Mouse (Mus musculus): ENCODE data around the gene Map3k13.
"Not testable (repeated sequence)": the region's sequence is repeated elsewhere in the genome, so short reads cannot be mapped to it uniquely, and the experiment has no call there.

Map3k13 gene

DNA sequence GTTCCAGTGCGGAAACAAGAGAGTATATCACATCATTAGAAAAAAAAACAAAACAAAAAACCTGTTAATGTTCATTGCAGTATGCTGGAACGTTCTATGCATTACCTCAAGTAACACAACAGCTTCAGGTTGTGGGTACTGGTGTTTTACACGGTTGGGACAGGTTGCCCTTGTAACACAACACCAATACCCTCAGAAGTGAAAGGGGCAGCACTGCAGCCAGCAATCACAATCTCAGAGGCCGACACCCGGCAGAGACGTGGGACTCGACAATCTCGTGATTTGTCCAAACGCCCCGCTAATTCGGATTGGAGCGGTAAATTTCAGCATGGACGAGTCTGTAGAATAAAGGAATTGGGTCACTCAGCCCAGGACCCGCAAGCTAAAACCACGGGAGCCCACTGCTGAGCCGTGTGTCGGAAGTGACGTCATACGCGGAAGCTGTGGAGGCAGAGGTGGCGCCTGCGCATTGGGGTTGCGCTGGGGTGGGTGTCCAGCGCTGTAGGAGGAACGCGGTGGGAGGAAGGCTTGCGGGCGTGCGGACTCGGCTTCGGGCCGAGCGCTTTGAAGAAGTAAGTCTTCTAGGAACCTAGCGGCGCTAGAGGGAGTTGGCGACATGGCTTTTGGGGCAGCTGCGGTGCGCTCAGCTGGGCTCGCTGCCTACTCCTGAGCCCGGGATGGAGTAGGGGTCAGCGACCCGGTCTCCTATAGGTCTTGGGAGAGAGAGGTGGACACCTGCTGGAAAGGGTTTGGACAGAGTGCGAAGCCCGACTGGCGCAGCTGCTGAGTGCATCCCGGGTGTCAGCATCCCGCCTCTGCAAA, at the start of gene Map3k13:
Gene Map3k13, plus strand, starts transcription at position 472 of the 822 bp plus-strand sequence.
- DNase-seq (ENCODE audit: low spot score): peak; percentile 96

DNA sequence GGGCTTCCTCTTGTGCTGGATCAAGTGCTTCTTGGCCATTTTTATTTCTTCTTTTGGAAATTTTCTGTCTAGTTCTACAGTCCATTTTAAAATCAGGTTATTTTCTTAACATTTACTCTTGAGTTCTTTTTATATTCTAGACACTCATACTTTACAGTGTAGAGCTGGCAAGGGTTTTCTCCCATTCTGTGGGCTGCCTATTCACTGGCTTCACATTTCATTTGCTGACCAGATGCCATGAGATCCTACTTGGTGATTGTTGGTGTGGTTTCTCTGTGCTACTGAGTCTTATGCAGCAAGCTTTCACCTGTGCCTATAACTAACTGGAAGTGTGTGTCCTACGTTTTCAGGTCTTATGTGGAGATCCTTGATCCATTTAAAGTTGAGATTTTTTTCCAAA, 35.7 kb upstream of the Map3k13 start:
- no peak for DNase-seq (ENCODE audit: low spot score)

DNA sequence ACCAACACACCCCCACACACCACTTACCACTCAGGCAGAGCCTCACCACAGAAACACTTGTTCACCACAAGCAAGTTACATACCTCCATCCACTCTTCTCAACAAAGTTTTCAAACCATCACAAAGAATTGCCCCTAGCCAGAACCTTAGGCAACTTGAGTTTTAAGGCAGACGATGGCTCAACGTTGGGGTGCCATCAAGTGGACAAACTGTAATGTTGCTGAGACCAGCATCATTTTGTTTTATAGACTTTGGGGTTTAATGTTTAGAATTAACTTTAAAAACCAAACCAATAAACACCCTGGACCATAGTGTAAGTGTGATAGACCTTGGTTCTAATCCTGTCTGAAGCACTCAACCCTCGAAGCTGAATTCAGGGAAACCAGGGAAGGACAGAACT, 25.9 kb upstream of the Map3k13 start:
- no peak for DNase-seq (ENCODE audit: low spot score)

DNA sequence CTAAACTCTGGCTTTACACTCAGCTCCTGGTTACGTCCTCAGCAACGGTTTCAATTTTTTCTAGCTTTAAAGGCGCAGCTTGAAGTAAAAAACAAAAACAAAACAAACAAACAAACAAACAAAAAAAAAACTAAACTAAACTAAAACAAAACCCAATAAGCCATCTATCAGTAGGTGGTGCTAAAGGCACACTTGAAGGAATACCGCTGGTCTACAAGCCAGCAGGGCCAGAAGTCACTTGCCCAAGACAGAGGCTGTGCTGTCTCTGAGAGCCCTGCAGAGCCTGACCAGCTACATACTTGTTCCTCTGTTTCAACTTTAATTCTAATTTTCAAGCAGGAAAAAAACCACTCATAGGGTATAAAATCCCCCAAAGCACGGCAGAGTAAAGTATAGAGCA, 24.5 kb upstream of the Map3k13 start:
- DNase-seq (ENCODE audit: low spot score): no peak

DNA sequence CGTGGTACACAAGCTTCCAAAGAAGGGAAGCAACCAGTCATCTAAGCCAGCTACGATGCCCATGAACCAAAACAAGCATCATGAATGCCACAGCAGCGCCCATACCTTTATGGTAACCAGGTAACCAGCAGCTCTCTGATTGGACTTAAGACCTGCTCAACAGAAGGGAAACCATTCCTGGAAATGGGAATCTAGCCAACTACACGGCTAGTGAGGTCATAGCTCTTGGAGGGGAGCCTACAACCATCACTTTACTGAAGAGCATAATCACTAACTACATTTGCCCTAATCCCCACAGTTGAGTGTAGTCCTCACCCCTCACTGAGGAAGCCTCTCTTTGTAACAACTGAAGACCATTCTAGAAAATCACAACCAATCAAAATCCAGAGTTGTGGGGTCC, 19.4 kb upstream of the Map3k13 start:
- DNase-seq (ENCODE audit: low spot score): no peak

DNA sequence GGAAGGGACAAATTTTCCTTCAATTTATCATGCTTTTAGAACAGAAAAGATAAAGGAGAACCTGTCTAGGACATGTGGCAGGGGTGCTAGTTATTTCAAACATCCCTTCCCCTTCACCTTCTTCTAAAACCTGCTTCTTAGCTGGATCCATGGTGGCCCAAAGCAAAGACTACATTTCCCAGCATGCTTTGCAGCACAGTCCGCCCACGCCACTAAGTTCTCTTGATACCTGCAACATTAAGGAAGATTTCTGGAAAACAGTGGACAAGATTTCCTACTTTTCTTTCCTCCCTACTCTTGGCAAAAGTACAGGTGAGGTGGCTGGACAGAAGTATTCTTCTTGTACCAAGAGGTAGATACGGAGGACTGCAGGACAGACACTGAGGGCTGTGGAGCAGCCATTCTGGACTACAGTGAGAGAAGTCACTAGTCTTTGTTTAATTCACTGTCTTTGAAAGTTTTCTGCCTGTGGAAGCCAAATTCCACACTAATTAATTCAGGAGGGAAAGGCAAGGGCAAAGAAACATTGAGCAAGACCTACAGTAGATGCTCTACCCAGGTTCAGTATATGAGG, 15.8 kb upstream of the Map3k13 start:
- DNase-seq (ENCODE audit: low spot score): peak; percentile 56

DNA sequence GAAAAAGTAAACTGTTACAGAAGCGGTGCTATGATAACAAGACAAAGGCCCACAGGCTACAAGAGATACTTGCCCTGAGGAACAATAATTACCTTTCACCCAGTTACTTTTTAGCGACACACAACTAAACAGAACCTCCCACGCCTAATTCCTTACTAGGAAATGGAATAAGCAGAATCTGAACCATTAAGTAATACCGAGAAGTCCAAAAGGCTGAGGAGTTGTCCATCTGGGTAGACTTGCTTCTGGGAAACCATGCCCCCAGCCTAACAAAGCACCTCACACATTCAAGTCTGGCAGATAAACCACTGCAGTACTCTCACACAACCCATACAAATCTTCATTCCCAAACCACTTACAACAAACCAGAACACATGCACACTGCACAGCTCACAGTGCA, 15.0 kb upstream of the Map3k13 start:
- DNase-seq (ENCODE audit: low spot score): no peak

DNA sequence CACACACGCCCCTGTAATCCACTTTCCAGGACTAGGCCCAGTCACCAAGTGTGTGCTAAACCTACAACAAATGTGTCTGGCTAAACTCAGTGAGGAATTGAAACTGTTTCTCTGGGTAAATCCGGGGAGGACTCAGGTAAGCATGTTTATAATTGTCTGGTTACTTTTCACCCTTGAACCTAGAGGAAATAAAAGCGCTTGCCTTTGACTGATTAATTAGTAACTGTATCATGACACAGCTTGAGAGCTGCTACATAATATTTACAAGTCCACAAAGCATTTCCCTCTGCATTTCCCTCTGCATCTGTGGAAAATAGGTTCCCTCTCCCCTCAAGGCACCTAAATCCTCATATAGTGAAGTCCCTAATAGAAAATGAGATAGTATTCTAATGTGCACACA, 12.9 kb upstream of the Map3k13 start:
- DNase-seq (ENCODE audit: low spot score): no peak

DNA sequence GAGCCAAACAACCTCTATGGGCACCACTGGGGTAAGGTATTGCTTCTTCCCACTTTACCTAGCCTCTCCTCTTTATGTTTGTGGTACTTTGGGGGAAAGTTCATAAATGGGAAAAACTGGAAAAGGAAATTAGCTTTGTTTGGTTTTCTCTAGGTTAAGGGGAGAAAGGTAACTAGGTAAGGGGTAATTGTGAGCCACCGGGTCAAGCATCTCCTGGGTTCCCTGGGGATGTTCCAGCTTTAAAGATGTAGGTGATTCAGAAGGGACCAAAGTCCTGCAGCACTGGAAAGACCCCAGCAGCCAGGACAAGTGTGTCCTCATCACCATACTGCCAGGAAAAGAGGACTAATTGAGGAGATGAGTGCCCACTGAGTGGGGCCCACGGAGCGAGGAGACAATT, 12.3 kb upstream of the Map3k13 start:
- no peak for DNase-seq (ENCODE audit: low spot score)

DNA sequence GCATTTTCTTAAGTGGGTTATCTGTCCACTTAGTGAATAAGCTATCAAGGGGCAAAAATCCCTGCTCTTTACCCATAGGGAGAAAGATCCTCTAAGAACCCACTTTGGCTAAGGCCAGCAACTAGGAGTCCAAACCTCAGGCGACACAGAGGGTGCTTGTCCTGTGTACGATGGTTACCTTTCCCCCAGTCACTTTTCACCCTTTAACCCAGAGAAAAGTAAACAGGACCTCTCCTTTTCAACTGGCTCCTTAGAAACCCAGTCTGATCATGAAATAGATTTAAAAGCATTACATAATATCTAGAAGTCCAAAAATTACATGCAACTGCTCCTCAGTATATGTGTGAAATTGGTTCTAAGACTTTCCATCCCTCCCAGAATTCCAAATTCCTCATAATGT, 11.3 kb upstream of the Map3k13 start:
- DNase-seq (ENCODE audit: low spot score): no peak

DNA sequence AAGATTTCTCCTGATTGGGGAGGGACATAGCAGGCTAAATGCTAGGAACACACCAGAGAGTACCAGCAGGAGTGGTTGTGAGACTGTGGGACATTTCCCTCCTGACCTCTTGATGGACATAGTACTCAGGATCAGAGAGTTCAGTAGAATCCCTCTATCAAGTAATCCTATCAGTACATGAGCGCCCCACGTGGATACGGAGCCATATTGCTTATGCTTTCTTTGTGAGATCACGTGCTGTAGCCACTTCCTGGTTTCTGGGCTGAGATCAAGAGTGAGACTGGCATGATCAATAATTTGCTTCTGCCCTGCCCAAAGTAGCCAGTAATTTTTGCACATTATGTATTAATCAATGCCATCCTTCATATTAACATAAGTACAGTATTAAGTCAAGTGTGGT, 9.1 kb upstream of the Map3k13 start:
- DNase-seq (ENCODE audit: low spot score): no peak

DNA sequence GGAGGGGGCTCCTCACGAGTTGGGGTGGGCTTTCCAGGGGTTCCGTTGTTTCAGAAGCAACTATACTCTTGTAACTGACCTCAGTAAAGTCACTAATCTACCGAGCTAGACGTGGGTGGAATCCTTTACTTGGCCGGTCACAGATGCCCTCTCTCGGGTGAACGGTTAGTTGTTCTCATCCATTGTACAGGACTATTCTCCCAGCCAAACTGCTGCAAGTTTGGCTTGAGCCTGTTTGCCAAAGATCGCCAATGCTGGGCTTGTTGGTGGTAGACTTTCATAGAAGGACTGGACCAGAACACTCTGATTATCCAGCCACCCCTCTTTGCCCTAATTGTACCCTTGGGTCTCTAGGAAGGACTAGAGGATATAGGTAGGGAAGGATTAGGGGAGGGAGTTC, 7.8 kb upstream of the Map3k13 start:
- no peak for DNase-seq (ENCODE audit: low spot score)

DNA sequence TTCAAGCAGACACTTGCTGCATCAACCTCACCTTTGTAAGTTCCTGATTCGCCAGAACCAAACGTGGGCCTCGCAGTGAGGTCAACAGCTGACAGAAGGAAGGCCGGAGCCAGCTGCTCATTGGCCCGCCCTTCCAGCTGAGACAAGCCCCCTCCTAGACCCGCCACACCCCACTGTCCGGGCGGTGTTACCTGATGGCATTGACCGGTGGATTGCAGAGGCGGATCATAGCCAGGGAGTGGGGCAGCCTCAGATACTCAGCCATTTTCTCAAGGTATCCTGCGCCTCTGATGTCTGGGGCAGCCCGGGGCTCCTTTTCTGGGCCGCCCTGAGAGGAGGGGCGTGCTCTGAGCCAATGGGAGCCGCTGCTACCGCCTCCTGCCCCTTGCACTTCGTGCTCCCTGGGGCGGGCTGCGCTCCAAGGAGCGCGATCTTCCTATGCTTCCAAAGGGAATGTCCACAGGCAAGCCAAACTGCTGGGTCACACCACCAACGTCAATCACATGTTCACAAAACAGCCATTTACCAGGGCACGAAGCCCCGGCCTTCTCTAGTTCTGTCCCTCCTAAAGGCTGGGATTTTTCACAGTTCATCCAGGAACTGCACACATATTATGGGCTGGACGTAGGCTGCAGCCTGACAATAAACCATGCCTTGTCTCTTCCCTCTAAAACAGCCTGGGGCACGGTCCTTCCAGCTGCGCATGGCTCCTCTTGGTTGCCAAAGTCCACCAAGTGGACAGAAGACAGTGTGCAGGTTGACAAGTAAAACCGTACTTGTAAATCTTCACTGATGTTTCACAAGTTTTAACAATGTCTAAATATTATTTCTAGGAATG, 6.4 kb upstream of the Map3k13 start, which contains the start of gene Ehhadh:
Gene Ehhadh, minus strand, starts transcription at position 292 of the 838 bp plus-strand sequence.
- DNase-seq (ENCODE audit: low spot score): peak; percentile 73

DNA sequence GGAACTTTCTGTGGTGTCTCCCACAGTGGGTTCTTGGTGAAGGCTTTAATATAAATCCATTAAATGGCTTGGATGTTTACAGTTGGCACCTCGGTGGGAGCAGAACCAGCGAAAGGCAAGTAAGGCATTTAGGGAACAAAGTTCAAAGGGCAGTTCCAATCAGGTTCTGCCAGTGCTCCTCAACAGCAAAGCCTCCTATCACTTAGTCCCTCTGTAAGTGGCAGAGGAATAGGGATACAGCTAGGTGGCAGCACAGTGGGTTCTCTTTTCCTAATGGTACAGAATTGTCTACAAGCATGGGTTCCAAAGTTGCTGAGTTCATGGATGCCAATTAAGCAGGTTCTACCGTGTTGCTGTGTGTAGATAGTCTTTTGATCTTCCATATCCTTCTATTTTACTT, 5.6 kb upstream of the Map3k13 start:
- DNase-seq (ENCODE audit: low spot score): no peak

DNA sequence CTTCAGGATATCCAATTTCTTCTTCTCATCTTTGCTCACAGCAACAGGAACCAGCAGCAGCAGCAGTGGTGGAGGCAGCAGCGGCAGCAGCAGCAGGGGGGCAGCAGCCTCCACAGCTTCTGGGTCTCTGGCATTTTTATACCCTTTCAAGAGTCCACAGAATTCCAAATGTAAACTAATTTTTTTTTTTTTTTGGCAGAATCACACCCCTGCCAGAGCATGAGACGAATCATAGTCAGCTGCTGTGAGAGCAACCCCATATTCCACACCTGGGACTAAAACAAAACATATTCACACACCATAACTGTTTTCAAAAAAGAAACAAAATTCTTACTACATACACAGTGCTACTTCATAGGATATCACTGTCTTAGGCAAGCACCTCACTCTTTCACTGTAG, 5.0 kb upstream of the Map3k13 start:
- no peak for DNase-seq (ENCODE audit: low spot score)

DNA sequence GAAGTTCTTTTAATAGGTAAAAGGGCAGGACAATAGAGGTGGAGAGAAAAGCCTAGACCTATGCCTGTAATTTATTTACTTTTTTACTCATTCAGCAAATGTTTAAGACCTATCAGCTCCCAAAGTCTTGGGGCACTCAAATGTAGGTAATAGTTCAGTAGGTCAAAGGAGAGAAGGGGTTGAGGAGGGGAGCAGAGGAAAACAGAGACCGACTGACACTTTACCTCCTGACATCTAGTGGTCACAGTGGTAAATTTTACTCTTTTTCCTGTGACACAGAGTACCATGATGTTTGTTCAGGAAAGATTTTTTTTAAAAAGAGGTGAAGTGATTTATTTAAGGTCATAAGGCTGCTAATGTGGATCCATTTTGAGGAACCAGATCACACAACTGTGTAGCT, 3.7 kb upstream of the Map3k13 start:
- DNase-seq (ENCODE audit: low spot score): no peak

DNA sequence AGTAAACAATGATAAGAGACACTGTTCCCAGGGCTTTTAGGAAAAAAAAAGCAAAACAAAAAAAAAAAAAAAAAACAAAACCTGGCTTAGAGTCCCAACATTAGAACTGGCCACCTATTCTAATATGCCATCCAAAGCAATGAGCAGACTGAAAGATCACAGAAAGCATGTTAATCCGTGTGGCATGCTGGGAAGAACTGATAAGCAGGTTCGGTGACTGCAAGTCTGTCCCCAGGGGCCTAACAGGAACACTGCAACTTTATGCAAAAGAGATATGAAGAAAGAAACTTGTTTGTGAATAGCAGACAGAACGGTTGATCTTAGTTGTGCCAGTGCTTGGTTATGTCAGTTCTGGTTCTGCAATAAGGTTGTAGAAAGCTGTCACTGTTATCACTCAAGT, 2.4 kb upstream of the Map3k13 start:
- DNase-seq (ENCODE audit: low spot score): no peak

DNA sequence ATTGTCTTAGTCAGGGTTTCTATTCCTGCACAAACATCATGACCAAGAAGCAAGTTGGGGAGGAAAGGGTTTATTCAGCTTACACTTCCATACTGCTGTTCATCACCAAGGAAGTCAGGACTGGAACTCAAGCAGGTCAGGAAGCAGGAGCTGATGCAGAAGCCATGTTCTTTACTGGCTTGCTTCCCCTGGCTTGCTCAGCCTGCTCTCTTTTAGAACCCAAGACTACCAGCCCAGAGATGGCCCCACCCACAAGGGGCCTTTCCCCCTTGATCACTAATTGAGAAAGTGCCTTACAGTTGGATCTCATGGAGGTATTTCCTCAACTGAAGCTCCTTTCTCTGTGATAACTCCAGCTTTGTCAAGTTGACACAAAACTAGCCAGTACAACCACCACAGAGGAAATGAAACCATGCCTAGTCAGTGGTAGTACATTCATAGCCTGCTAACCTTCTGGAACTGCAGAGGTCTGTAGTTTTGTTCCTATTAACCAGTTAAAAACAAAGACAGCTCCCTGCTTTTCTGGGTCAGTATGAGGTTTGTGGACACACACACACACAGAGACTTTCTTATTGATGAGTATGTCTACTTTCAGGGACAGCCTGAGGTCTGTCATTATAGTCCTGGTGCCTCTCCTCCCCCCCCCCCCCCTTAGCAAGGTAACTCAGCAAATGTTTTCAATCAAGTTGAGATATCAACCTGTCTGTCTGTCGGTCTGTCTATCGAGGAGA, 901 bp upstream of the Map3k13 start:
- not testable (repeated sequence) for DNase-seq (ENCODE audit: low spot score)

DNA sequence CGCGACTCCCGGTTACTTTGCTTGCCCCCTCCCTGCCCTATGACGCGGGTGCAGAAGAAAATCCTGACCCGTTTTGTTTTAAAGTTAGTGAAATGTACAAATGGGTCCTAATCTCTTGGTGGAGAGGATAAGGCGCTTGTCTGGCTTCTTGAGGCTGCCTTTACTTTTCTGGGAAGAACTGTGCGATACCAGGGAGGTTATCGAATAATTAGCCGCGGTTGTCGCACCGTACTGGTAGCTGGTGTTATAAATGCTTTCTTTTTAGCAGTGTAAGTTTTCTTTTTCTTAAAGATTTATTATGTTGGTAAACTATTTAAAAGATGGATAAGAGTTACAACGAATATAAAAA, 525 bp downstream of the Map3k13 start:
- DNase-seq (ENCODE audit: low spot score): no peak

DNA sequence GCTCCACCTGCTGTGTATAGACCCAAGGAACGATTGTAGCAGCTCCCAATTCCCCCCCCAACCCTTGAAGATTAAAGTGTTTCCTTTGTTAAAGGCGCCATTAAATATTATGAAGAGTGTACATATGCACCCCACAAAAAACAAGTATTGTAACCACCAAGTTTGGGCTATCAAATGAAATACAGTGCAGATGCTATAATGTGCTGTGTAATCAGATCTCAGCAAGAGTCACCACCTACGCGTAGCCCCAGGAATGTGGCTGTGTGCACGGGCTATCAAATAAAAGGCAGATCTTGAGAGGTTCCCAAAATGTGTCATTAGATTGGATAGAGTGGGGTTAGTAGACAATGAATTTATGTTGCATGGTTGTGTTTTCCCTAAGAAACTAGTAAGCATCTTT, 925 bp downstream of the Map3k13 start:
- no peak for DNase-seq (ENCODE audit: low spot score)

DNA sequence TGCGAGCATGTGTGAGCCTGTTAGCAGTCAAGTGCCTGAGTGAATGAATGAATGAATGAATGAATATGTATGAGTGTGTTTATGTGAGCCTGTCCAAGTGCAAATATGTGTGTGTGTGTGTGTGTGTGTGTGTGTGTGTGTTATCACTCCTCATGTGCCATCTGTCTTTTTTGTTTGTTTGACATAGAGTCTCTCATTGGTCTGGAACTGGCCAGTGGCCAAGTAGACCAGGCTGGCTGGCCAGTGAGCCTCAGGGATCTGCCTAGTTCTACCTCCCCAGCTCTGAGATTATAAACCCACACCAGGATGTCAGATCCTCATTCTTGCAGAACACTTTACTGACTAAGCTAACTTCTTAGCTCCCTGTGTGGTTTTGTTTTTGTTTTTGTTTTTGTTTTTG, 10.1 kb downstream of the Map3k13 start:
- no peak for DNase-seq (ENCODE audit: low spot score)

DNA sequence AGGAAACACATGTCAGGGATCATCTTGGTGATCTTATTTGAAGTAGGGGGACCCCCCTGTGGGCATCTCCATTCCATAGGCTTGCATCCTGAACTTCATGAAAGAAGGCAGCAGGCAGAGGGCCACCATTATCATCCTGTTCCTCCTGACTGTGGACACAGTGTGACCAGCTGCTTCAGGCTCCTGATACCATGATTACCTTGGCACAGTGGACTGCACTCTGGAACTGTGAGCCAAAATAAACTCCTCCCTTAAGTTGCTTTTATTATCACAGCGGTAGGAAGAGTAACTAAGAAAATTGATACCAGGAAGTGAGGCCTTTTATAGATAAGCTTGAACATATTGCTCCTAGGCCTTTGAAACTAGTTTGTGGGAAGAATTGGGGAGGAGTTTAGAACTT, 12.7 kb downstream of the Map3k13 start:
- DNase-seq (ENCODE audit: low spot score): no peak

Measured in testis, postnatal 10 days (tissue).